8 mouse cellular contexts compared by ENCODE assay signal in genomic region chr5:145166536-145167305, GRCm38 (mm10). TPM values are rescaled to one million over a fixed set of nuclear protein-coding genes. Genes with fewer than 3 reads are reported as not detected.
A peak's percentile ranks its signal among the peaks of the same experiment; 100 is the strongest.
DNase-seq lines count a peak whose midpoint lies in the region; ATAC-seq and TF ChIP-seq lines count a peak whose summit lies in the region.

Ptcd1 (minus strand) TSS chr5:145167108.
Cpsf4 (plus strand) TSS chr5:145167213.

- ATAC-seq in kidney, embryonic 14.5 days (ENCODE audit: low FRiP score, low TSS enrichment) = peak; percentile 95
- peak; percentile 92 for ATAC-seq in limb, embryonic 15.5 days (ENCODE audit: insufficient number of reproducible peaks, low FRiP score, low TSS enrichment, low read depth)

- peak within 1 kb of the TSS; percentile 77 for H3K27ac ChIP-seq in bone marrow macrophage, adult 2 months (ENCODE audit: insufficient read depth, low read depth, low read length)
- peak within 1 kb of the TSS; percentile 66 for H3K27ac ChIP-seq in embryonic fibroblast, embryonic 13.5 days (ENCODE audit: insufficient read depth, low read length)
- H3K27ac ChIP-seq in kidney, embryonic 14.5 days (ENCODE audit: low read depth, low read length) = peak within 1 kb of the TSS; percentile 85
- H3K27ac ChIP-seq in limb, embryonic 15.5 days = peak within 1 kb of the TSS; percentile 81

- no peaks in the 10 kb centered on the region for H3K9me3 ChIP-seq in kidney, embryonic 14.5 days (ENCODE audit: control insufficient read depth, low read length)
- H3K9me3 ChIP-seq in limb, embryonic 15.5 days = no peaks in the 10 kb centered on the region

- under 1% methylated on average over 48 of the region's 51 CpGs for WGBS in kidney, embryonic 14.5 days
- under 1% methylated on average over 50 of the region's 51 CpGs for whole genome bisulfite sequencing in limb, embryonic 15.5 days

- peak within 1 kb of the TSS; percentile 78 for H3K4me2 ChIP-seq in kidney, embryonic 14.5 days (replicated peaks; ENCODE audit: low read depth, low read length)
- H3K4me2 ChIP-seq in limb, embryonic 15.5 days = peak within 1 kb of the TSS; percentile 82

- peak; percentile 99 for DNase-seq in A20 (ENCODE audit: low read depth, low spot score)
- peak; percentile 97 to 99 for DNase-seq in heart, adult 9 months (ENCODE audit: low spot score in 2 of 2)
- DNase-seq in monocyte, adult 2 months (ENCODE audit: low read depth in 1 of 2, low spot score in 2 of 2) = peak; percentile 94 to 98
- DNase-seq in spleen, postnatal 36 days (ENCODE audit: low spot score in 2 of 2) = peak; percentile 98 to 99

- H3K9ac ChIP-seq in kidney, embryonic 14.5 days (ENCODE audit: low read depth, low read length) = peak within 1 kb of the TSS; percentile 86
- H3K9ac ChIP-seq in limb, embryonic 15.5 days = peak within 1 kb of the TSS; percentile 97

- H3K36me3 ChIP-seq in kidney, embryonic 14.5 days (ENCODE audit: control insufficient read depth, insufficient read depth, low read length) = peaks cover 31% of the 10 kb centered on the region
- H3K36me3 ChIP-seq in limb, embryonic 15.5 days = peaks cover 43% of the 10 kb centered on the region

- TF ChIP-seq POLR2A in bone marrow macrophage, adult 2 months (IDR thresholded peaks at IDR 0.05; ENCODE audit: borderline replicate concordance, low read depth, low read length) = peak; percentile 58; the same call in 1 of the 2 replicates
- TF ChIP-seq POLR2A in embryonic fibroblast, embryonic 13.5 days (IDR thresholded peaks at IDR 0.05; ENCODE audit: low read depth, low read length) = peak; percentile 90

- no peaks in the 10 kb centered on the region for H3K27me3 ChIP-seq in kidney, embryonic 14.5 days (ENCODE audit: control insufficient read depth, insufficient read depth, low read length)
- H3K27me3 ChIP-seq in limb, embryonic 15.5 days = no peaks in the 10 kb centered on the region

- peak within 1 kb of the TSS; percentile 84 for H3K4me3 ChIP-seq in bone marrow macrophage, adult 2 months (ENCODE audit: insufficient read depth, low read length)
- H3K4me3 ChIP-seq in embryonic fibroblast, embryonic 13.5 days (ENCODE audit: insufficient read depth, low read length) = peak within 1 kb of the TSS; percentile 100
- H3K4me3 ChIP-seq in kidney, embryonic 14.5 days (ENCODE audit: low read length) = peak within 1 kb of the TSS; percentile 68
- peak within 1 kb of the TSS; percentile 96 for H3K4me3 ChIP-seq in limb, embryonic 15.5 days

- 0 out of 2 replicates have a peak, but pooled peaks have one; percentile 21 for TF ChIP-seq CTCF in bone marrow macrophage, adult 2 months (IDR thresholded peaks at IDR 0.05; ENCODE audit: low read depth, low read length)
- no peak for TF ChIP-seq CTCF in embryonic fibroblast, embryonic 13.5 days (IDR thresholded peaks at IDR 0.05; ENCODE audit: borderline replicate concordance, insufficient read depth, low read length)

- peaks cover 11% of the 10 kb centered on the region for H3K4me1 ChIP-seq in bone marrow macrophage, adult 2 months (ENCODE audit: control insufficient read depth, insufficient read depth, low read length)
- H3K4me1 ChIP-seq in embryonic fibroblast, embryonic 13.5 days (ENCODE audit: control insufficient read depth, insufficient read depth, low read length) = no peaks in the 10 kb centered on the region
- H3K4me1 ChIP-seq in kidney, embryonic 14.5 days (ENCODE audit: control insufficient read depth, insufficient read depth, low read length) = peaks cover 15% of the 10 kb centered on the region; the same call in 1 of the 2 replicates
- peaks cover 25% of the 10 kb centered on the region for H3K4me1 ChIP-seq in limb, embryonic 15.5 days

RNA-seq across cellular contexts. Expression of gene Ptcd1, which starts in this region (rescaled TPM):
- 10.0 and 11.4 TPM in 2 replicates for polyA plus RNA-seq in bone marrow macrophage, adult 2 months (2012; ENCODE audit: insufficient read depth, insufficient read length, missing spikeins)
- 7.6 and 10.0 TPM in 2 replicates for polyA plus RNA-seq in embryonic fibroblast, embryonic 13.5 days (2011; ENCODE audit: insufficient read length, low read depth, missing spikeins)
- polyA plus RNA-seq in kidney, embryonic 14.5 days (2014; fragmentation: Nextera tagmentation; extraction: Ambion mirVana) = 7.1 and 14.4 TPM in 2 replicates
- 17.2 TPM in 2 replicates for polyA plus RNA-seq in limb, embryonic 15.5 days (2015; fragmentation: Nextera tagmentation; extraction: Ambion mirVana)

RNA-seq across cellular contexts. Expression of gene Cpsf4, which starts in this region (rescaled TPM):
- 24.9 and 25.7 TPM in 2 replicates for polyA plus RNA-seq in bone marrow macrophage, adult 2 months (2012; ENCODE audit: insufficient read depth, insufficient read length, missing spikeins)
- polyA plus RNA-seq in embryonic fibroblast, embryonic 13.5 days (2011; ENCODE audit: insufficient read length, low read depth, missing spikeins) = 15.1 and 20.1 TPM in 2 replicates
- 30.6 and 37.1 TPM in 2 replicates for polyA plus RNA-seq in kidney, embryonic 14.5 days (2014; fragmentation: Nextera tagmentation; extraction: Ambion mirVana)
- 40.7 and 40.8 TPM in 2 replicates for polyA plus RNA-seq in limb, embryonic 15.5 days (2015; fragmentation: Nextera tagmentation; extraction: Ambion mirVana)

Comparison
In these comparisons a context has a peak if more than half of its experiments do, and no peak if none do; other contexts are left out.
1. Peak in every context shown above with its lines: DNase-seq, ATAC-seq, H3K4me3 ChIP-seq and H3K27ac ChIP-seq.